Mouse (Mus musculus) embryonic facial prominence, embryonic 13.5 days (tissue): Measurements from ENCODE around the gene Dcpp1. TPM values are rescaled to one million over a fixed set of nuclear protein-coding genes. Genes with fewer than 3 reads are reported as not detected.

ENCODE experiments used
- polyA plus RNA-seq: library from polyadenylated mRNA; unstranded; fragments of >200 nt; fragmentation: Nextera tagmentation; extraction: Ambion mirVana; gene quantifications from 2 replicates; pipeline ENCODE4 v1.2.1, GENCODE M21; 2015

Gene Dcpp1
- polyA plus RNA-seq, 1 experiment from 2014 or later: not detected

Other genes with a start within 250 kb of the Dcpp1 start
- gene Mmp25, start 235.6 kb upstream of the Dcpp1 start, polyA plus RNA-seq: 0.55 and 0.77 TPM in 2 replicates
- gene Bicdl2, start 220.4 kb upstream of the Dcpp1 start, polyA plus RNA-seq: 3.8 TPM in 2 replicates
- 64.0 and 79.4 TPM in 2 replicates for gene Hcfc1r1, start 207.3 kb upstream of the Dcpp1 start, polyA plus RNA-seq
- 46.6 and 53.5 TPM in 2 replicates for gene Thoc6, start 207.0 kb upstream of the Dcpp1 start, polyA plus RNA-seq
- gene Tnfrsf12a, start 203.4 kb upstream of the Dcpp1 start, polyA plus RNA-seq: 10.4 and 13.1 TPM in 2 replicates
- 34.8 and 47.1 TPM in 2 replicates for gene Cldn6, start 201.6 kb upstream of the Dcpp1 start, polyA plus RNA-seq
- gene Cldn9, start 196.8 kb upstream of the Dcpp1 start, polyA plus RNA-seq: 8.7 and 14.3 TPM in 2 replicates
- gene 1520401A03Rik, start 158.1 kb upstream of the Dcpp1 start, polyA plus RNA-seq: 0.25 and 0.32 TPM in 2 replicates
- 49.3 and 56.2 TPM in 2 replicates for gene Pkmyt1, start 154.5 kb upstream of the Dcpp1 start, polyA plus RNA-seq
- 12.4 and 12.5 TPM in 2 replicates for gene Paqr4, start 140.0 kb upstream of the Dcpp1 start, polyA plus RNA-seq
- 31.7 and 42.3 TPM in 2 replicates for gene Kremen2, start 135.0 kb upstream of the Dcpp1 start, polyA plus RNA-seq
- gene Flywch1, start 109.3 kb upstream of the Dcpp1 start, polyA plus RNA-seq: 90.2 and 95.6 TPM in 2 replicates
- gene Flywch2, start 94.8 kb upstream of the Dcpp1 start, polyA plus RNA-seq: 54.1 and 65.1 TPM in 2 replicates
- gene Srrm2, start 90.3 kb upstream of the Dcpp1 start, polyA plus RNA-seq: 616 and 642 TPM in 2 replicates
- gene Elob, start 51.7 kb upstream of the Dcpp1 start, polyA plus RNA-seq: 1,169 and 1,240 TPM in 2 replicates
- 0.38 and 0.48 TPM in 2 replicates for gene Prss33, start 44.8 kb upstream of the Dcpp1 start, polyA plus RNA-seq
- 0.78 TPM in 1 of 2 replicates, not detected in the other for gene Prss32, start 37.0 kb upstream of the Dcpp1 start, polyA plus RNA-seq
- gene Prss41, start 36.7 kb upstream of the Dcpp1 start, polyA plus RNA-seq: 2.0 TPM in 2 replicates
- not detected in 2 replicates for gene Prss21, start 12.8 kb upstream of the Dcpp1 start, polyA plus RNA-seq
- not detected in 2 replicates for gene Dcpp2, start within 50 bp of the Dcpp1 start, polyA plus RNA-seq
- gene Dcpp3, start 36.6 kb downstream of the Dcpp1 start, polyA plus RNA-seq: not detected in 2 replicates
- not detected in 2 replicates for gene Sbp, start 60.8 kb downstream of the Dcpp1 start, polyA plus RNA-seq
- not detected in 2 replicates for gene Sbpl, start 74.4 kb downstream of the Dcpp1 start, polyA plus RNA-seq
- 0.18 TPM in 1 of 2 replicates, not detected in the other for gene Prss30, start 99.7 kb downstream of the Dcpp1 start, polyA plus RNA-seq
- 2.2 and 2.5 TPM in 2 replicates for gene Prss22, start 117.2 kb downstream of the Dcpp1 start, polyA plus RNA-seq
- 0.28 and 0.38 TPM in 2 replicates for gene Prss27, start 157.3 kb downstream of the Dcpp1 start, polyA plus RNA-seq
- 69.1 and 78.9 TPM in 2 replicates for gene Kctd5, start 192.6 kb downstream of the Dcpp1 start, polyA plus RNA-seq